Mouse (Mus musculus) adrenal gland, postnatal 14 days (tissue): ENCODE measurements around the gene Scrn2. TPM values are rescaled to one million over a fixed set of nuclear protein-coding genes. Genes with fewer than 3 reads are reported as not detected.

ENCODE experiments used
- DNase-seq: peaks from one replicate; pipeline ENCODE4 v3.0.0; 2021; ENCODE audit warnings: mixed read lengths
- total RNA-seq: library from RNA; stranded (reverse); gene quantifications from 2 replicates; pipeline ENCODE4 v1.2.3, GENCODE M21; 2021

Scrn2 gene
- total RNA-seq, 1 experiment from 2014 or later: 18.3 TPM

DNA sequence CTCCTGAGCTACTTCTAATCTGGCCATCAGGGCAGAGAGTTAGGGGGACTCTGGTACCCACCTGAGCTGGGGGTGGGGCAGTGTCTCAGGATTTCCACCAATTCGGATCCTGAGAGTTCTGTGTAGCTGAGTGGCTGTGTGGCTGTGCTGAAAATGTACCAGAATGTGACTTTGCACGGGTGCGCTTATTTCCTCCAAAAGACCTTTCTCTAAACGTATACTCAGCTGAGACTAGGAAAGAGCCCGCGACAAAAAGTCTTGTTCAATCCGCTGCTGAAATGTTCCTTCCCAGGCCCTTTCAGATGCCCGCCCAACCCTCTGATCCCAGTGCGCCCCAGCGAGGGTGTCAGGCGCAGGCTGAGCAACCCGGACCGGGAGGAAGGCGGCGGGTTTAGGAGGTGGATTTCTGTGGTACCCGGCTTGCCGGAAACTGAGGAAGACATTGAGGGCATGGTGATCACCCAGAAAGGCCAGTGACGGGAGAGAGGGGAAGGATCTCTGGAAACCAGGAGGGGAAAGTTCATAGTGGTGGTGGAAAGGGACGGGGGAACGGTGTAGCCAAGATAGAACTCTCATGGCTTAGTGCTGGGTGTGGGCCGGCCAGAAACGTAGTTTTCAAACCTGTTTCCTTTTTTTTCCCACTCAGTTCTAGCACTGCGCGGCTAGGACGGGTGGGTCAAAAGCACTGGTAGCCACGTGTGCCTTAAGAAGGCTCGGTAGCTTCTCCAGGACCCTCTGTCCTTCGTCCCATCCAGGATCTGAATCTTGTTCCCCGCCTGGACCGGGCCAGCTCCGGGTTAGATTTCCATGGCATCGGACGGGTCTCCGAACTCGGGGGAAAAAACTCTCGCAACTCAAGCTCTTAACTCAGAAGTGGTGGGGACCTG is 11.8 kb upstream of the Scrn2 start:
- DNase-seq: no peak

DNA sequence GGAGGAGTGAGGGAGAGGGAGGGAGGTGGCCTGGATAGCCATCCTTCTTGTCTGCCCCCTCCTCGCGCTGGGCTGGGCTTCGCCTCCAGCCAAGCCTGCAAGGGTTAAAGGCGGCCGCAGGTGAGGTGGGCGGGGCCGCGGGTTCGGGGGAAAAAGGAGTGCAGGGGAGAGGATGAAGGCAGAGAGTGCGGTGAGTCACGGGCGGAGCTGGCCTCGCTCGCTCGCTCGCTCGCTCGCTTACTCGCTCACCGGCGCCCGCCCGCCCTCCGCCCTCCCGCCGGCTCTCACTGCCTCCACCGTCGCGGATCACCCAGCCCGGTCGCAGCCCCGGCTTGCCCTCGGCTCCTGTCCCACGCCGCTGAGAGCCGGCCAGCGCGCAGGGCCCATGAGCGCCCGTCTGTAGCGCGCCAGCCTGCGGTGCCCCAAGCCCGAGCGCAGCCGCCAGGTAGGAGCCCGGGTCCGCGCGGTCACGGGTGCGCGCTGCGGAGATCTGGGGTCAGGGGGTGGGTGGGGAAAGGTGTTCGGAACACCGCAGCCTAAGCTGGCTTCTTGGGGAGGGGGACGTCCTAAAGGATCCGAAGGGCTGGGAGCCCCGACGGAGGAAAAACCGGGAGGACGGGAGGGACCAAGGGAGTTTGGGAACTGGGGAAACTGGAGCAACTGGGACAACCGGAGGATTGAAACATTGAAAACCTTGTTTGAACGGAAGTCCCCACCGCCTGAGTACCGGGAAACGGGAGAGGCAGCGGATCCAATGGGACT is 11.0 kb upstream of the Scrn2 start:
- peak; percentile 45 for DNase-seq

DNA sequence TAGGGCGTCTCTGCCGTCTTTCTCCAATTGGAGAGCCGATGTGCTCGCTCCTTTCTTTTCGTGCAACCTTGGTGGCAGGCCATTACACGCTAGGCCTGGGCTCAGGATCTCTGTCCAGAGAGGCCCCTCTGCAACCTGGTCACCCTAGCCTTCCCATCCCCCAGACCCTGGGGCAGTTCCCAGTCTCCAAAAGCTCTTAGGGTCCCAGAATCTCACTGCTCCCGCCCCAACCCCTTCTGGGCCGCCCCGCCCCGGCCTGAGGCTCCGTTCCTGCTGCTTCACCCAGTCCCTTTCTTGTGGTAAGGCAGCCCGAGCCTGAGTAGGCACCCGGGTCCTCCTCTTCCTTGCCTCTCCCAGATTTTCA is 10.4 kb upstream of the Scrn2 start:
- no peak for DNase-seq

DNA sequence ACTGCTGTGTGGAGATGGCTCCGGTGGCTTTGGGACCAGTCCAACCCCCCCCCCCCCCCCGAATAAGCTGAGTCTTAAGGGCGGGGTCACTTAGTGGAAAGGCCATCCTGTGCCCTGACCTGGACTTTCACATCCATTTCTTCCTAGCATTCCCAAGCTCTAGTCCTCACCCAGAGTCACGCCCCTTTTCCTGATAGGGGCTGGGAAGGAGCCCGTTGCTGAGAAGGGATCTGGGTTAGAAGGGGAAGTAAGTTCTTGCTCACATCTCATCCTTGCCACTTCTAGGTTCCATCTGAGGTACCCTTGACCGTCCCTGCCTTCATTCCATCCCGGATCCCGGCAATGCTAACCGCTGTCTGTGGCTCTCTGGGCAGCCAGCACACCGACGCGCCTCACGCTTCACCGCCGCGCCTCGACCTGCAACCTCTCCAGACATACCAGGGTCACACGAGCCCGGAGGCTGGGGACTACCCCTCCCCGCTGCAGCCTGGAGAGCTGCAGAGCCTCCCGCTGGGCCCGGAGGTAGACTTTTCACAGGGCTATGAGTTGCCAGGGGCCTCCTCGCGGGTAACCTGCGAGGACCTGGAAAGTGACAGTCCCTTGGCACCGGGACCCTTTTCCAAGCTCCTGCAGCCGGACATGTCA is 8.5 kb upstream of the Scrn2 start:
- DNase-seq: no peak

DNA sequence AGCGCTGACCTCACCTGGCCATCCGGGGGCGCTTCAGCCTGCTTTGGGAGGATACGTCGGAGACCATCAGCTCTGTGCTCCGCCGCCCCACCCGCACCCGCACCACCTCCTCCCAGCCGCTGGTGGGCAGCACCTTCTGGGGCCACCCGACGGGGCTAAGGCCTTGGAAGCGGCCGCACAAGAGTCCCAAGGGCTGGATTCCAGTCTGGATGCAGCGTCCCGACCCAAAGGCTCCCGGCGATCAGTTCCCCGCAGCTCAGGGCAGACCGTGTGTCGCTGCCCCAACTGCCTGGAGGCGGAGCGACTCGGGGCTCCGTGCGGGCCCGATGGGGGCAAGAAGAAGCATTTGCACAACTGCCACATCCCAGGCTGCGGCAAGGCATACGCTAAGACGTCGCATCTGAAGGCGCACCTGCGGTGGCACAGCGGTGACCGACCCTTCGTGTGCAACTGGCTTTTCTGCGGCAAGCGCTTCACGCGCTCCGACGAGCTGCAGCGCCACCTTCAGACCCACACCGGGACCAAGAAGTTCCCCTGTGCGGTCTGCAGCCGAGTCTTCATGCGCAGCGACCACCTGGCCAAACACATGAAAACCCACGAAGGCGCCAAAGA is 7.8 kb upstream of the Scrn2 start:
- peak; percentile 87 for DNase-seq

DNA sequence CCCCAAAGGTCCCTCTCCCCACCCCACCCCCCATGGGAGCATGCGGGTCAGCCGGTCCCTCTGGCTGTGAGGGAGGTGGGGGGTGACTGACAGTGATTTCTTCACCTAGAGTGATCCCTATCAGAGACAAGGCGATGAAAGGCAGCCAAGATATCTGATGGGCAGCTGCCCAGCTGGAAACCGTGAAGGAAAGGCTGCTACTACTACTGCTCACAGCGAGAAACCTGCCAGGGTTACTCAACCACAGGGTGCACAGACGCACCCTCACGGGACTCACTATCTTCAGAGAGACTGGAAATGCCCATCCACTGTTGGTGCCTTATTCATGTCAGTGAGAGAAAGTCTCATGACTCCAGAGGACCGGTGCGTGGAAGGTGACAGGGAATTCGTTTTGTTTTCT is 4.8 kb upstream of the Scrn2 start:
- DNase-seq: peak; percentile 68

DNA sequence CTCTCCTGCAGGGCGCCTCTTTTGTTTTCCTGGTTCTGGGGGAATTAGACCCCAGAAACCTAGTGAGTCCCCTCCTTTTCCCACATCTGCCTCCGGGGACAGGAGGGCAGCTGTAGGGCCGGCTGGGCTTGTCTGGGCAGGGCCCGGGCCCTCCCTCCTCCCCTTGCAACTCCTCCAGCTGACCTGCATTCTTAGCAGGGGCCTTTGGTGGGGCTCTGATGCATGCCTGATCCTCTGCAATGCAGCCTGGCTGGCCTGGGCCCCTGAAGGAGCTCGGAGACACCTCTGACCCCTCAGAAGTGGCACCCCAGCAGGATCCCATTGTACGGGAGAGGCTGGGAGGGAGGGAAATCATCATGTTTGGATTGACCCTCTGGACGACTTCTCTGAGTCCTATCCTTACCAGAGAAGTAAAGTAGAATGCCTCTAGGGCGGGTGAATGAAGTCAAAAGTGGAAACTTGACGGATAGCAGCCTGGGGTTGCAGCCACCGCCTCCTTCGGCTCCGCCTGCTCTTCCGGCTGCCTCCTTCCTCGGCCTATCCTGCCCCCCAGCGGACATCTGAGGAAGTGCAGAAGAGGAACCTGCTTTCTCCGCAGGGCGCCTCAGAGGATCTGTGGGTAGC is 3.9 kb upstream of the Scrn2 start:
- DNase-seq: peak; percentile 92

DNA sequence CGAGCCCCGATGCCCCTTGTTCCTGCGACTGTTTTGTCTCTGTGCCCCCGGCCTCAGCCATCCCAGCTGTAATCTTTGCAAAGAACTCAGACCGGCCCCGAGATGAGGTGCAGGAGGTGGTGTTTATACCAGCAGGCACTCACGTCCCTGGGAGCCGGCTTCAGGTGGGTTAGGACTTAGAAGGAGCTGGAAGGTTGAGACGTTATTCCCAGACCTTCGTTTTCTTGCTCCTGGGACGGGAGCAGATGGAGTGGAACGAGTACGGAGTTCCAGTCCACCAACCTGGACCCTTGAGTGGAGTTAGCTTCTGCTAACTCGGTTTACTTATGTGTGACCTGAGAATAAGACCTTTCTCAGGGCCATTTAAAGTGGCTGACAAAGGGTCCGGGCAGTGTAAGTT is 688 bp downstream of the Scrn2 start:
- DNase-seq: no peak

DNA sequence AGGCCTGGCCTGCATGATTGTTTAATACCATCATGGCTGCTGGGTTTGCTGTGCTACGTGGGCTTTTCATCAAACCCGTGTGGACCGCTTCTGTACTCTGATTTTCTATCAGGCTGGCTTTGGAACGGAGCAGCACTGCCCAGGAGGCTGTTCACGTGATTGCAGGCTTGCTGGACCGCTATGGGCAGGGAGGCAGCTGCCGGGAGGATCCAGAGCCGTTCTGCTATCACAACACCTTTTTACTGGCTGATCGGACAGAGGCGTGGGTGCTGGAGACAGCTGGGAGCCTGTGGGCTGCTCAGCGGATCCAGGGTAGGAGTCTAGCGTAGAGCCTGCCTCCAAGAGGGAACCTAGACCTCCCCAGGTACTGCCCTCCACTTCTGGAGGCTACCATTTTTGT is 2.2 kb downstream of the Scrn2 start:
- no peak for DNase-seq

DNA sequence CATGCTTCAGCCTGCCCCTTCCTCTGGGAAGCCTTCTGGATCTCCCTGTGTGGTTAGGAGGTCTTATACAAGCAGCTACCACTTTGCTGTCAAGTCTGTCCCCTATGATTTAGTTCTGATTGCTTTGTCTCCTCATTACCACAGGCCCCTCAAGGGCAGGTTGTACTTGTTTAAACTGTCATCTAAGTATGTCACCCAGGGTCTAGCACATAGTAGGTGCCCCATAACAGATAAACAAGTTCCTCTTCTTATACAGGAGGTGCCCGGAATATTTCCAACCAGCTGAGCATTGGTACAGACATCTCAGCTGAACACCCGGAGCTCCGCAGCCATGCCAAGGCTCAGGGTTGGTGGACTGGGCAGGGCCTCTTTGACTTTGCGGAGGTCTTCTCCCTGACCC is 2.8 kb downstream of the Scrn2 start:
- no peak for DNase-seq

DNA sequence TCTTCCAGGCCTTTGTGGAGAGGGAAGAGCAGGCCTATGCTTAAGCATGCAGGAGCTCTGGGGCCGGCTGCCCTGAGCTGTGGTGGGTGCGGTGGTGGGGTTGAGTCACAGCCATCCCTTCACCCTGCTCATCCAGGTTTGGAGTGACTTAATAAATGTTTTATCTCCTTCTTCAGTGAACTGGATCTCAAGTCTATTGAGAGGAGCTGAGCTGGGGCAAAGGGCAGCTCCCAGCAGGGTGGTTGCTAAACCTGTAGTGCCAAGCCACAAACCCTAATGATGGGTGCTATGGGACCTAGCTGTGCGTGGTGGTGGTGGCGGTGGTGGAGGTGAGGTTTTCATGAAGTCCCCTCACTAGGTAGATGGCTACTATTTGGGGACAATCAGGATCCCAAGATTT is 4.0 kb downstream of the Scrn2 start:
- no peak for DNase-seq

DNA sequence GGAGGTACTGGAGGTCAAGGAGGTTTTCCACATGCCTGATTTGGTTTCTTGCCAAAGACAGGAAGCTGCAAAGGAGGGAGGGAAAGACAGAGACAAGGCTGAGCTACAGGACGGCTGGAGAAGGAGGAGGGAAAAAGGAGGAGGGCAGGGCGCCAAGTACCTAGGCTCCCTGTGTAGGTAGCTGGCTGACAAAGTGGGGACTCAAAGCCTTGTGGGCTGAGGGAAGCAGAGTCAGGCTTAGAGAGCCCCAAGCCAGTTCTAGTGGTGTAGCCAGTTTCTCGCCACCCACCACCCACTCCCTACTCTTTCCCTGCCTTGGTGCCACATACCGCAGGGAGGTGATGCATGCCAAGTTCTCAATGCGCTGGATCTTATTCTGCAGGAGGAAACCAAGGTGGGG is 6.4 kb downstream of the Scrn2 start:
- DNase-seq: no peak

DNA sequence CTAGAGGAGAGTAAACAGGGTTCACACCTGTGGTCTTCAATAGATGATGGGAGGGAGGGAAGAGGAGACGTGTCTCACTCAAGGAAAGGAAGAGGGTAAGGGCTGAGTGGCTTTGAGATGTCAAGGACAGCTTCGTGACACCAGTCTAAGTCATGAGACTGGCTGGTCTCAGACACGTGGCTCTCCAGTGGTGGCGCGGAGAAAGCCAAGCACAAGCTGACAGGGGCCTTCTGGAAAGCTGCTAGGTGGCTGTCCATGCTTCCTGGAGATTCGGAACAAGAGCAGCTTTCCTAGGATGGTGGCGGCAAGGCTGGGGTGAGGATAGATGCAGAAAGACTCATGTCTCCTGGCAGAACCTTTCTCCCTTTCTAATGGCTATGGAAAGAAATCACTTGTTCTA is 9.1 kb downstream of the Scrn2 start:
- DNase-seq: peak; percentile 70

DNA sequence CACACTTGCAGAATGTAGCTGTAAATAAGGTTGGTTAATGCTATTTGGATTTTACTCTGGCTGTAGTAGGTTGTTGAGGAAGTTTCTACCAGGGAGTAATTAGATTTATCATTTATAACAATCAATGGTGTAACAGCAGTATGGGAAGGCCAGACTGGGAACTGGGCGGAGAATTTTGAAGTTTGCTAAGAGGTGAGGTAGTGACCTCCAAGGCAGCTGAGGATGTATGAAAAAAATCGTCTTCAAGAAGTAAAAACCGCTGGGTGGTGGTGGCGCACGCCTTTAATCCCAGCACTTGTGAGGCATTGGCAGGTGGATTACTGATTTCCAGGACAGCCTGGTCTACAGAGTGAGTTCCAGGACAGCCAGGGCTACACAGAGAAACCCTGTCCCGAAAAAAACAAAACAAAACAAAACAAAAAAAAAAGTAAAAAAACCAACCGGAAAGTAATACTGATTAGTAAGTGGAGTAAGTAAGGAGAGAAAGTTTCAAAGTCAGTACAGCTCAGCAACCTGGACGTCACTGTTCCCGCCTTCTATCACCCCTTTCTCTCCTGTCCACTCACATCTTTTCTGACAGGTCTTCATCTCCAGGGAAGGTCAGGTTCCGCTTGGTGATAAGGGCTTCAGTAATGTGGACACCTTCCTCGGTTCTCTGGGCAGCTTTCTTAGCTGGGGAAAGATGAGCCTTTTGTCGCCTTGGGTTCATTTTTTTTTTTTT is 10.7 kb downstream of the Scrn2 start:
- no peak for DNase-seq

DNA sequence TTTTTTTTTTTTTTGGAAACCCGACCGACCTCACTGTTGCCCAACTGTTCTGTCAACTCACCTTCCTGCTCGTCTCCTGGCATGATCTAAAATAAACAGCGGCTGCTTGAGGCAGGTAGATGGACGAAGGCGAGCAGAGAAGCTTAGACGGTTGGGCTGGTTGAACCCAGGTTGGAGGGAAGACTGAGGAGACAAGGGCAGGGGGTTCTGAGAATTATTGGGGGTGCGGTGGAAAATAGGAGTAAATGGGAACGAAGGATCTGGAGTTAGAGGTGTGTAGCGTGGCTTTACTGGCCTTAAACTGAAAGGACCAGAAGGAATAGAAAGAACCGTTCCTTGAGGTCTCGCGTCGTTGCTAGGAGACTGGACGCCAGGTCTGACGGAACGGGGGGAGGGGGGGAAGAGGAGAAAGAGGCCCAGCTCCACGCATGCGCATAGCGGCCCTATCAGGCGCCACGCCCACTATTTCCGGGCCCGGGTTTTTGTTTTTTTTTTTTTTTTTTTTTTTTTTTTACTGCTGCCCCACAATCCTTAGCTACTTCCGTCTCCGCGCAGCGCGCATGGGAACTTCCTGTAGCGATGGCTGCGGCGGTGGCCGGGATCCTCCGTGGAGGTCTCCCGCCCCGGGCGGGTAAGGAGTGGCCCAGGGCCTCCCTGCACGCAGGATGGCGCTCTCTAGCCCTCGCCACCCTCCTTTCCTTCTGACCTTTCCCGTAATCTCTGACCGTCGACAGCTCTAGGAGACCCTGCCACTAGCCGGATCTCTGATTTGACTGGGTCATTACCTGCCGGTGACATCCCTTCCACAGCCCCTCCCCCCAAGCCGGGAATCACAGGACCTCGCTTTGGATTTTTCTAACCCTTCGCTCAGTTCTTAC is 11.5 kb downstream of the Scrn2 start, which contains the start of the genes Lrrc46 and Mrpl10:
Gene Lrrc46, minus strand, starts transcription at position 386 of the 878 bp plus-strand sequence.
Gene Mrpl10, plus strand, starts transcription at position 539 of the 878 bp plus-strand sequence.
- peak; percentile 94 for DNase-seq

DNA sequence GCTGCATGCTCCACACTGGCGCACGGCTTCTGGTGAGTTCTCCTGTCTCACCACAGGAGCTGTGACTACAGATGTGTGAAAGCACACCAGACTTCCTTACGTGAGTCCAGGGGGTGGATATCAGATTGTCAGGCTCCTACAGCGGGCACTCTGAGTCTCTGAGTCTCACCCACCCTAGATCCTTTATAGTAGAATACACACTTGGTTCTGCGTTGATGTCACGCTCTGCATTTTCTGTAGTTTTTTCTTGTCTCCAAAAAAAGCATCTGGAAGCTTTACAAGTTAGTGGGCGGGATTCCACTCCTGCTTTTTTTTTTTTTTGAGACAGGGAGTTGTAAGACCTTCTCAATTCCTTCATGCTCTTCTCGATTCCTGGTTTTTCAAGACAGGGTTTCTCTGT is 15.2 kb downstream of the Scrn2 start:
- no peak for DNase-seq

DNA sequence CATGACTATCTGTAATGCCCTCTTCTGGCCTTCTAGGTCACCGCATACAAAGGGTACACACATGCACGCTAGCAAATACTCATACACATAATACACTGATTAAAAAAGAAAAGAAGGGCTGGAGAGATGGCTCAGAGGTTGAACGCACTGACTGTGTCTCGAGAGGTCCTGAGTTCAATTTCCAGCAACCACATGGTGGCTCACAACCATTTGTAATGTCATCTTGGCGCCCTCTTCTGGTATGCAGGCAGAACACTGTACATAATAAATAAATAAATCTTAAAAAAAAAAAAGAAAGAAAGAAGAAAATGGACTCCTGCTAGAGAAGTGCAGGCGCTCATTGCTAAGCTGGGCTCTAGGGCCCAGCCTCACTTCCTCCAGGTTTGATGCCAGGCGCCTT is 16.1 kb downstream of the Scrn2 start:
- DNase-seq: no peak

DNA sequence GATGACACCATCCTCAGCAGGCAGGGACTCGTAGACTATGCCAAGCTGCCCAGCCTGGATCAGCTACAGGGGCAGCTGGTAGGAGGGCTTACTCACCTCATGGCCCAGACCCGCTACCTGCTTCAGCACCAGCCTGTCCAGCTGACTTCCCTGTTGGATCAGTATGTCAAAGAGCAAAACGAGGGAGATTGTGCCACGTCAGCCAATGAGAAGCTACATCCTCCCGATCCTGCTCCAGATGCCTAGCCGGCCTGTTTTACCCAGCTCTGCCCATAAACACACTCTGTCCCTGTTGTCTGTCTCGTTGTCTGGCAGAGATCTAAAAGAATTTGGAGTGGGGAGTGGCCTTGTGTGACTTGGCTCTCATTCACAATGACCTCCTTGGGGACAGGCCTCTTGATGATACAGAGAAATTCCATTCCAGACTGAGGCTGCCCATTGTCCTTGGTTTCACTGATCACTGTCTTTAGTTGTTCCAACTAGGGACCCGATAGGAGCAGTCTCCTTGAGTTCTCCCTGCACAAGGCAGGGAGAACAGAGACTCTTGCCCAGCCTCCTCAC is 18.4 kb downstream of the Scrn2 start:
- DNase-seq: peak; percentile 75

DNA sequence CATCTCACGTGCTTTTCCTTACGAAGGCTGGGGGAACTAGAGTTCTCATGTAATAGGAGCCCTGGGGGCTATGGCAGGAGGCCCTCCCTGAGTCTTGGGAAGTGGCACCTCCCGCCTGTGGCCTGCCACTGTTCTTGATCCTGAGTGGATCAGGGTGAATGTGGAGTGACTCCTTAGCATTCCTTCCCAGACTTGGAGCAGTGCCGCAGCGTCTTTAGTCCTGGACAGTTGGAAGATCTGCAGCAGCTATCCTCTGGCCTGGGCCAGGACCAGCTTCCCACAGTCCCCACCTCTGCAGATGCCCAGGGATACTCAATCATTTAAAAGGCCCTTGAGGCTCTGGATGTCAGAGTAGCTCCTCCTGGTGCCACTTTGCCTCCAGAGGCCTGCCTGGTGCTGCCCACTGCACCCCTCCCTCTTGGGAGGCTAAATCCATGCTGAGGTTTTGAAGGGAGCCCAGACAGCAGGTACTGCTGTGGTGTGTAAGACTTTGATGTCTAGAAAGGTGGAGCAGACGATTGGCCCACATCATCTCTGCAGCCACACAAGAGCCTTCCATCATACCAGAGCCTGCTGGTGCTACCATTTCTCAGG is 19.9 kb downstream of the Scrn2 start:
- no peak for DNase-seq
